Mouse (Mus musculus) cerebellum, adult 2 months (tissue): ENCODE measurements around the gene Mup1. TPM values are rescaled to one million over a fixed set of nuclear protein-coding genes. Genes with fewer than 3 reads are reported as not detected.
"Not testable (repeated sequence)": the region's sequence is repeated elsewhere in the genome, so short reads cannot be mapped to it uniquely, and the experiment has no call there.

ENCODE experiments used
- DNase-seq, 2 experiments: peaks; one replicate each; pipeline ENCODE4 v3.0.0; 2021
- H3K27ac ChIP-seq: fragments of 200-500 bp; 2 replicates; pipeline ENCODE4 v1.5.1; 2012; ENCODE audit warnings: low read length, control low read depth, inconsistent platforms; ENCODE audit not compliant: insufficient read depth
- H3K27me3 ChIP-seq: fragments of 200-500 bp; 2 replicates; pipeline ENCODE4 v1.6.1; 2012; ENCODE audit warnings: inconsistent platforms, mild to moderate bottlenecking, low read length, moderate library complexity; ENCODE audit not compliant: control insufficient read depth, insufficient read depth
- H3K4me1 ChIP-seq: fragments of 200-500 bp; 2 replicates; pipeline ENCODE4 v1.6.1; 2011; ENCODE audit warnings: low read length; ENCODE audit not compliant: control insufficient read depth, insufficient read depth
- H3K4me3 ChIP-seq: fragments of 200-500 bp; replicated peaks from 2 replicates; pipeline ENCODE3; 2011; ENCODE audit warnings: mild to moderate bottlenecking, low read depth, low read length, control low read depth; ENCODE audit not compliant: insufficient read depth
- WGBS: fragments of 180-500 bp; shearing (Covaris S2); methylation state at CpG from one replicate; pipeline ENCODE4 v1.1.7; 2018; 5-methylcytosine and 5-hydroxymethylcytosine counted together
- polyA plus RNA-seq: library from polyadenylated mRNA; depleted of rRNA; stranded (reverse); fragments of >200 nt; gene quantifications from 2 replicates; pipeline ENCODE4 v1.2.3, GENCODE M21; 2012; rRNA removed

Mup1 gene
- not detected in 2 replicates for polyA plus RNA-seq

- H3K4me1 ChIP-seq, H3K27ac ChIP-seq, H3K4me3 ChIP-seq, DNase-seq, H3K27me3 ChIP-seq: not testable (repeated sequence)
- WGBS = 73% methylated on average over 2 of the region's 4 CpGs
Observed at GRCm38 (mm10) chr4:60501860-60502259, at the start of gene Mup1. TSS of gene Mup1 (minus strand) at chr4:60501960.

Other genes with a start within 250 kb of the Mup1 start
- gene Mup9, start 80.0 kb downstream of the Mup1 start, polyA plus RNA-seq = not detected in 2 replicates
- not detected in 2 replicates for gene Mup10, start 80.2 kb upstream of the Mup1 start, polyA plus RNA-seq
- not detected in 2 replicates for gene Mup11, start 160.5 kb upstream of the Mup1 start, polyA plus RNA-seq
- not detected in 2 replicates for gene Mup12, start 239.4 kb upstream of the Mup1 start, polyA plus RNA-seq